Comparison of ENCODE assay signal across 20 mouse cellular contexts in genomic region chr11:81419112-81419511, GRCm38 (mm10).
DNase-seq lines count a peak whose midpoint lies in the region; ATAC-seq and TF ChIP-seq lines count a peak whose summit lies in the region.
"Had no signal": no experiment of that assay in that cellular context is flagged by ENCODE, and none has a peak within 500 bp of the region (broad histone marks: within the 10 kb centered on the region; RNA-seq: fewer than 3 reads in every experiment).

No protein-coding gene starts in this region.

- peak; percentile 59 for ATAC-seq in frontal cortex, adult (ENCODE audit: low TSS enrichment)
- no peak for ATAC-seq in lung, postnatal 0 days
- ATAC-seq: forebrain, embryonic 15.5 days had no signal

- no peaks in the 10 kb centered on the region for H3K9me3 ChIP-seq in lung, postnatal 0 days (ENCODE audit: low read length)
- H3K9me3 ChIP-seq: embryonic facial prominence, embryonic 12.5 days; forebrain, embryonic 15.5 days; heart, embryonic 15.5 days; hindbrain, embryonic 10.5 days had no signal

- H3K36me3 ChIP-seq in lung, postnatal 0 days (ENCODE audit: insufficient read depth, low read length) = no peaks in the 10 kb centered on the region
- H3K36me3 ChIP-seq: embryonic facial prominence, embryonic 12.5 days; forebrain, embryonic 15.5 days; heart, embryonic 15.5 days; hindbrain, embryonic 10.5 days had no signal

- no peak overlapping the region for H3K4me3 ChIP-seq in lung, postnatal 0 days (ENCODE audit: low read depth, low read length)
- H3K4me3 ChIP-seq: embryonic facial prominence, embryonic 12.5 days; forebrain, embryonic 15.5 days; heart, adult 2 months; heart, embryonic 15.5 days; hindbrain, embryonic 10.5 days had no signal

- H3K9ac ChIP-seq in lung, postnatal 0 days (replicated peaks; ENCODE audit: low read depth) = no peak overlapping the region
- H3K9ac ChIP-seq: embryonic facial prominence, embryonic 12.5 days; forebrain, embryonic 15.5 days; heart, embryonic 15.5 days; hindbrain, embryonic 14.5 days had no signal

- H3K27me3 ChIP-seq in lung, postnatal 0 days (replicated peaks; ENCODE audit: insufficient read depth, low read length) = no peaks in the 10 kb centered on the region
- H3K27me3 ChIP-seq: embryonic facial prominence, embryonic 12.5 days; forebrain, embryonic 15.5 days; heart, embryonic 15.5 days had no signal

- no peak for DNase-seq in frontal cortex, postnatal 25 days (ENCODE audit: low spot score in 2 of 2)
- peak; percentile 7 for DNase-seq in lung, postnatal 0 days (ENCODE audit: low spot score)
- DNase-seq in lung, postnatal 25 days (ENCODE audit: low spot score) = no peak
- DNase-seq in right cerebral cortex, adult 18-20 months = peak; percentile 19
- no peak for DNase-seq in right cerebral cortex, postnatal 4 days
- DNase-seq in telencephalon, adult 2 months (ENCODE audit: low read depth, low spot score) = peak; percentile 22
- no peak for DNase-seq in gastrocnemius, postnatal 10 days
- DNase-seq: adrenal gland, postnatal 10 days; cerebellum, adult 11-12 months; cerebellum, adult 9-10 months; cerebellum, postnatal 25 days; heart, postnatal 14 days had no signal

- no peak overlapping the region for H3K27ac ChIP-seq in lung, postnatal 0 days (ENCODE audit: low read length)
- H3K27ac ChIP-seq: embryonic facial prominence, embryonic 12.5 days; forebrain, embryonic 15.5 days; heart, adult 2 months; heart, embryonic 15.5 days; hindbrain, embryonic 10.5 days; hindbrain, embryonic 14.5 days had no signal

- no peak for TF ChIP-seq EP300 in lung, postnatal 0 days (IDR thresholded peaks at IDR 0.05)

- TF ChIP-seq CTCF in lung, postnatal 0 days (IDR thresholded peaks at IDR 0.05) = no peak

- no peak overlapping the region for H3K4me2 ChIP-seq in lung, postnatal 0 days (replicated peaks; ENCODE audit: low read depth, low read length)
- H3K4me2 ChIP-seq: embryonic facial prominence, embryonic 12.5 days; forebrain, embryonic 15.5 days; heart, embryonic 11.5 days; heart, embryonic 15.5 days; hindbrain, embryonic 14.5 days had no signal

- WGBS in lung, postnatal 0 days = 78% methylated on average over 3 of the region's 3 CpGs

- no peaks in the 10 kb centered on the region for H3K4me1 ChIP-seq in lung, postnatal 0 days (ENCODE audit: insufficient read depth, low read depth, low read length)
- H3K4me1 ChIP-seq: embryonic facial prominence, embryonic 12.5 days; heart, embryonic 15.5 days; hindbrain, embryonic 10.5 days had no signal

Comparison
In these comparisons a context has a peak if more than half of its experiments do, and no peak if none do; other contexts are left out.
1. DNase-seq: peak in lung, postnatal 0 days (single experiment), right cerebral cortex, adult 18-20 months (single experiment) and telencephalon, adult 2 months (single experiment); none in frontal cortex, postnatal 25 days (0 of 2), lung, postnatal 25 days (single experiment), right cerebral cortex, postnatal 4 days (single experiment) and gastrocnemius, postnatal 10 days (single experiment).